Mouse (Mus musculus) cerebellum, adult 2 months (tissue): Measurements from ENCODE around the gene Trim16.

Source experiments
- CTCF ChIP-seq: fragments of 200-500 bp; IDR thresholded peaks from 2 replicates; pipeline ENCODE4 v1.5.1; 2011; ENCODE audit warnings: low read depth, mild to moderate bottlenecking, control low read depth, low read length, moderate library complexity, borderline replicate concordance; ENCODE audit not compliant: insufficient read depth
- POLR2A ChIP-seq: fragments of 200-500 bp; IDR thresholded peaks from 2 replicates; pipeline ENCODE4 v1.6.1; 2011; ENCODE audit warnings: low read length, control low read depth, borderline replicate concordance; ENCODE audit not compliant: insufficient read depth

DNA sequence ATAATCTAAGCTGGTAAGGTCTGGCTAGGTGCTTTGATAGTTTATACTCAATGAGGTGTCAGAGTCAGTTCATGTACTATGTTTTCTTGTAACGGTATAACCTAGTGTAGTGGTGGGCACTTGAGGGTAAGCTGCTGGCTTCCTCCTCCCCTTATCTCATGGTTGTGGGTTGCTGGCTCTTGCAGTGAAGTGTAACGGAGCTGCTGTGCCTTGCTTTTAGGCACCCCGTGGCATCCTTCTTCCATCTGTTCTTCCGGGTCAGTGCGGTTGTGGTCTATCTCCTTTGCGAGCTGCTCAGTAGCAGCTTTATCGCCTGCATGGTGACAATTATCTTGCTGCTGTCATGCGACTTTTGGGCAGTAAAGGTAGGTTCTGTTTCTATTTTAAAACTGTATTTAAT lies 63.4 kb downstream of the Trim16 start:
- TF ChIP-seq POLR2A: no peak
- TF ChIP-seq CTCF: no peak
